Mouse (Mus musculus) urinary bladder, postnatal 25 days (tissue): ENCODE data around the gene Casr.

Source experiments
- DNase-seq: peaks from one replicate; pipeline ENCODE4 v3.0.0; 2022; ENCODE audit warnings: low spot score

The Casr gene

DNA sequence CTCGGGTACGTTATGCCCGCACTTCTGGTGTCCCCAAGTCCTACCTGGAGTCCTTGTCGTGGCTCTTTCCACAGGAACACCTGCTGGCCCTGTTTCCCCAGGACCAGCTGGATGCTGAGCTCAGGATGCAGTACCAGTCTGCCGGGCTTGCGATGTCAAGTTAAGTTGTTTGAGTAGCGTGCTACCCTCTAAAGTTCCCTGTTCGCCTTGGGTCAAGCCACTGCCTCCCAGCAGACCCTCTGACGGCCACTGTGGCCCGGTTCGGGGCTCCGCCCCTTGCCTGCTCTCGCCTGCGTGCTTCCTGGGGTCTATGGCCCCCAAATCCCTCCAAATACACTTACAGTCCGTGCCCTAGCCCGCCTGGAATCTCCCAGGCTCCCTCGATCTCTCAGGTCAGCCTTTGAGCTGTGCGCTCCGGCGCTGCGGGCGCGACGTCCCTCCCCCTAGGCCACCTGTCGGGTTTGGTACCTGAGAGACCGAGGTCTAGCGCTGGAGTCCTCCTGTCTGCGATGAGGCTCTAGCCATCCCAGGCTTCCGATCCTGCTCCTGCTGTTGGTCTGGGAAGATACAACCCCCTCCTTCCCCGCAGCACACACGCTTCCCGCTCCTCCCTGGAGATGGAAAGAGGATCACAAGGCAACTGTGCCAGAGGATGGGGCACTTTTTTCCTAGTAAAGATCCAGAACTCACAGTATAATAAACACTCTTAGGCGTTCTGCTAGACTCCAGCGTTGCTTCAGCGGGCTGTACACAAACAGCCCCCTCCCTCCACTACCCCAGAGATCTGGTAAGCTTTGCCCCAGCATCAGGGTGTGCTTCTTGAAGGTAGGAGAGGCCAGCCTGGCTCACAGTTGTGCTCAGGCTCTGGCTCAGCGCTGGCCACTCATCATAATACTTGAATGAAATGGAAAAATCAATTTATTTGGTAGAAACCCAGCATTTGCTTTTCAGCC lies at the start of gene Casr:
TSS of gene Casr (minus strand) at position 756 of the 953 bp plus-strand sequence.
- DNase-seq, result no peak

GRCm38 (mm10) chr16:36602632-36603031 lies 40.7 kb upstream of the Casr start:
- no peak for DNase-seq

DNA sequence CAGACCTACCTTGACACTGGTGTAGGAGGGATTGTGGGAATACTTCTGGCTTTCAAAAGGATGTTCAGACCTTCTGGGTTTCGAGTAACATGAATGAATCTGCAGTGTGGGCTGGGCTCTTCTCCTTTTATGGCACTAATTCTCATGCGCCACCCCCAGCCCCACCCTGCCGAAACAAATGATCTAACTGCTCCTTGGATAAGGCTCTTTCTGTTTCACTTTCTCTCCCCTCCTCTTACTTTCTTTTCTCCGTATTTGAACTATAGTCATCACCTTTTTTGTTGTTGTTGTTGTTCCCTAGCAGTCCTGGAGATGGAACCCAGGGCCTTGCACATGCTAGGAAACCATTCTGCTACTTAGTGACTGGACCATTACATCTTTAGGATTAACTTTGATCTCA lies 36.3 kb upstream of the Casr start:
- DNase-seq, result no peak

- DNase-seq, result no peak
These were observed 34.9 kb upstream of the Casr start for GRCm38 (mm10) chr16:36596671-36597410.

- no peak for DNase-seq
These were observed 28.0 kb upstream of the Casr start for GRCm38 (mm10) chr16:36589898-36590297.

DNA sequence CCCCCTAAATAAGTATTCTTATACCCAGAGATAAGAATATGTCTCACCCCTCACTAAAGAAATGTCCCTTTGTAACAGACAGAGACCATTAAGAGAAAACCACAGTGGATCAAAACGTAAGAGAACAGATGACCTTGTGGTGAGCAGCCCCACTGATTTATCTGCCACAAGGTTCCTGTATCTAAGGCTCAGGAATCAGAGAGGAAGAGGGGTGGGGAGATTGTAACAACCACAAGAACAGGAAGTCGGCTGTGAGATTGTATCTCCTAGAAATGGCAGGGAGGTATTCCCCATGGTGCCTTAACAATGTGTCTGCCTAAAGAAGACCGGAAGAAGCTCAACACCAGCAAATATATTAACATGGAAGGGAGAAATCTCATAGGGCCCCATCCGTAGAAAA lies 26.0 kb upstream of the Casr start:
- DNase-seq, result no peak

DNA sequence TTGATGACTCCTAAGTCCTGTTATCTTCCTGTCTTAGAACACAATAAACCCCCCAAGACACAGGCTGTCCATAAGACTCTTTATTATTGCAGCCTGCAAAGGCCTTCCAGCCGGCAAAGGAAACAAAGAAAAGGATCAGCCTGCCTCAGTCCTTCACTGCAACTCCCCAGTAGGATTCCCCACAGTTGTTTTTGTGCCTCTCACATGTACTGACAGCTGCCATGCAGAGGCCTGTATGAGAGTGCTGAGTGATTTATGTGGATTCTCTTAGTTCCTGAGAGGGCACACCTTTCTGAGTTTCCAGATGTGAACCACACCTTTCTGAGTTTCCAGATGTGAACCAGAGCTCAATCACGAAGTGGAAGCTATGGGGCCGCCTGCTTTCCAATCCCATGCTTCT lies 20.1 kb upstream of the Casr start:
- no peak for DNase-seq

DNA sequence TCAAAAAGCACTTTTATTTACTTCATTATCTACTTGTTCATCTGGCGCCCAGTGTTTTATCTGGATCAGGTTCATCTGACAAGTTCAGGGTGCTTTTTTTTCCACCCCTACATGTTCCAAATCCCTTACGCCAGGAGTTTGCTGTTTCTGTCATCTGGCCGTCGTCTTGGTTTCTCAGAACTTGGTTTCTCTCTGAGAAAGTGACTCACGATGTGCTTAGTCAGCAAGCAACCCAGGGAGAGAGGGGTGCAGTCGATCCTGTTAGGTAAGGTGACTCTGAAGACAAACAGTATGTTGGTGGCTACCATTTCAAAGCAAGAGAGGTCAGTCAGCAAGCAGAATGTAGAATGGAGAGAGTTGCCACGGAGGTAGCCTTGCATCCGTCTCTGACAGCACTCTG lies 10.0 kb upstream of the Casr start:
- DNase-seq, result peak; percentile 3

GRCm38 (mm10) chr16:36559573-36559972 lies 2.4 kb downstream of the Casr start:
- no peak for DNase-seq

GRCm38 (mm10) chr16:36555672-36556165 lies 6.2 kb downstream of the Casr start:
- DNase-seq, result no peak

- DNase-seq, result no peak
These were observed 8.3 kb downstream of the Casr start for GRCm38 (mm10) chr16:36553624-36554023.

DNA sequence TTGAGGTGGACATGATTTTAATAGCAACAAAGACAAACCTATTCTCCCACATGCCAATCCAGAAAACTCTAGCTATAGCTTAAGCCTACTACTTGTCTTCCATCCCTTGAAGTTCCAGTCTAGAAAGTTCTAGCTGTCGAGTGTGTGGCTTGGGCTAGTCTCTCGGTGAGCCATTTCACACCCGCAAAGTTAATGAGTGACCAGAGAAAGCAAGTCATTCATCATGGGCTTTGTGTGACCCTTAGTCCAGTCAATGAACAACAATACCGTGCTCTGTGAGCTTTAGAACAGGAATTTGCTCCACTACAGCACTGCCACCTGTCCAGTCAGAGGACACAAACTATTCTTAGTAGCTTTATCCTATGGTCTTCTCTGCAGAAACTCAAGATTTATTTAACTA lies 16.6 kb downstream of the Casr start:
- DNase-seq, result no peak

DNA sequence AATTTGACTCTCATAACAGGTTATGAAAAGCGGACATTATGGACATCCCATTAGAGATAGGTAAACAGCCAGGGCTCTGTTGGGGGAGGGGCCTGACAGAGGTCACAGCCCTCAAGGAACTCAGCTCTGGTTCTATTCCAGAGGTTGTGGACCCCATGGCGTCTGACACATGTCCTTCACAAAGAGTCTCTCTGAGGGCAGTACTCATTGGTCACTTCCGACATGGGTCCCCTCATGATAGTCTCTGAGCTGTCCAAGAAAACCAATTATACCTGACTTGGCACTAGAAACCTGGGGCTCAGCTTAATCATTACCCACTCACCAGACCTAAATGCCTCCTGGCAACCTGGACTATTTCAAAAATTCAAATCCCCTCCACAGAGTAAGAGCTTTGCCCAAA lies 18.9 kb downstream of the Casr start:
- DNase-seq, result no peak

GRCm38 (mm10) chr16:36540834-36541233 lies 21.1 kb downstream of the Casr start:
- DNase-seq, result no peak

GRCm38 (mm10) chr16:36532981-36533687 lies 28.8 kb downstream of the Casr start:
- DNase-seq, result no peak

- DNase-seq, result no peak
These were observed 29.9 kb downstream of the Casr start for GRCm38 (mm10) chr16:36532046-36532445.

- DNase-seq, result no peak
These were observed 30.3 kb downstream of the Casr start for GRCm38 (mm10) chr16:36531630-36532029.

DNA sequence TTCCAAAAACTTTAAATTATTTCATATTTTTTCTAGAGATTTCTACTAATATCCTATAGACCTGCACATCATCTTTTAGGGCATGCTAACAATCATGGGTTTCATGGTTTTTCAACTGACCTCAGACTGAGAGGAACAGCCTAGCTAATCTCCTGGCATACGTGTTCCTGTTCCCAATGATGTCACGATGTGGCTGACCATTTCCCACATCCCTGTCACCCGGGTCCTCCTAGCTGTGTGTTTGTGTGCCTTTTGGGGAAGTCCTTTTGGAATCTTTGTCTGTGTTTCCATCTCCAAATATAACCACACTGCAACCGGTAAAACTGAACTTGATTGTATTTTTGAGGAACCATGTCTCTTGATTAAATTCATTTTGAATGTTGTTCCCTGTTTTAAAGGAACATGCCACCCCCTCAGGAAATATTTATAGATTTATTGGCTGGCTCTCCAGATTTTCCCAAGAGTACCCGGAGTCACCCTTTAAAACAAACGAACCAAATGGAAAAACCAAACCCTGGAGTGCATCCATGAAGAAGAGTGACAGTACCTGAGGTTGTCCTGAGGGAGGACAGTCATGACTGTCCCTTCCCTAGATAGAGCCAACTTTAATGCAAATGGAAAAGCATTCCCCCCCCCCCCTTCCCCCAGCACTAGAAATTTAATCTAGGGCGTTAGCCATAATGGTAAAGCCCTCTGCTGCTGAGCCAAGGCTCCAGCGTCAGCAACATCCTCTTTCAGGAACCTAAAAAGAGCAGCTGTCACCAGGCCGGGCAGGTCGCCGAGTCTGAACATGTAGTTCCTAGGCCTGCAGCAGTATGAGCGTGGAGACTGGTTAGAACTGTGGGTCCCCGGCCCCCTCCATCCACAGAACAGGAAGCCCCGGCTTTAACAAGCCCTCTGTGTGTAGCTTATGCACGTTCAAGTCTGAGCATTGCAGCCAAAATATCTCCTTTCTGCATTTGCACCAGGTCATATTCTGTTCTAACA lies 31.1 kb downstream of the Casr start:
- DNase-seq, result no peak

GRCm38 (mm10) chr16:36528822-36529221 lies 33.1 kb downstream of the Casr start:
- no peak for DNase-seq

- DNase-seq, result no peak
These were observed 35.2 kb downstream of the Casr start for GRCm38 (mm10) chr16:36526596-36527282.
